Mouse (Mus musculus) MEL (cell line): ENCODE data around the gene Ddx24. TPM values are rescaled to one million over a fixed set of nuclear protein-coding genes. Genes with fewer than 3 reads are reported as not detected.
"Not testable (repeated sequence)": the region's sequence is repeated elsewhere in the genome, so short reads cannot be mapped to it uniquely, and the experiment has no call there.

Experiments
- DNase-seq: peaks from one replicate; pipeline ENCODE4 v3.0.0; 2011; ENCODE audit warnings: low read depth, low spot score
- H3K27ac ChIP-seq: 2 replicates; pipeline ENCODE4 v1.5.1; 2012; ENCODE audit warnings: low read depth, mild to moderate bottlenecking, control low read depth, low read length, moderate library complexity; ENCODE audit not compliant: control insufficient read depth
- H3K27me3 ChIP-seq, 2 experiments: fragments of 150-350 bp in 1 of 2; sonication (generic) in 1 of 2; 2 replicates each; pipeline ENCODE4 v1.6.1; 2012; ENCODE audit warnings: low read length in 2 of 2, mild to moderate bottlenecking in 2 of 2, improper control_type of control experiment in 1 of 2, moderate library complexity in 1 of 2; ENCODE audit not compliant: insufficient read depth in 2 of 2, control insufficient read depth in 1 of 2
- H3K36me3 ChIP-seq, 2 experiments: 2 replicates each; pipeline ENCODE4 v1.6.1; 2012 to 2014; ENCODE audit warnings: low read length in 2 of 2, improper control_type of control experiment in 1 of 2, inconsistent platforms in 1 of 2, mild to moderate bottlenecking in 1 of 2; ENCODE audit not compliant: insufficient read depth in 2 of 2, control insufficient read depth in 1 of 2
- H3K4me1 ChIP-seq, 2 experiments: fragments of 150-350 bp in 1 of 2; sonication (generic) in 1 of 2; 2 replicates each; pipeline ENCODE4 v1.6.1; 2012; ENCODE audit warnings: low read length in 2 of 2, improper control_type of control experiment in 1 of 2, mild to moderate bottlenecking in 1 of 2; ENCODE audit not compliant: insufficient read depth in 2 of 2, control insufficient read depth in 1 of 2
- H3K4me3 ChIP-seq, 2 experiments: fragments of 150-350 bp in 1 of 2; sonication (generic) in 1 of 2; 2 replicates each; pipeline ENCODE4 v1.5.1; 2012; ENCODE audit warnings: low read depth in 2 of 2, low read length in 2 of 2, mild to moderate bottlenecking in 2 of 2, moderate library complexity in 2 of 2, control low read depth in 1 of 2, improper control_type of control experiment in 1 of 2; ENCODE audit not compliant: control insufficient read depth in 1 of 2, insufficient read depth in 1 of 2
- H3K79me2 ChIP-seq: 2 replicates; pipeline ENCODE4 v1.6.1; 2012; ENCODE audit warnings: mild to moderate bottlenecking, low read length, moderate library complexity; ENCODE audit not compliant: control insufficient read depth, poor library complexity, insufficient read depth
- H3K9ac ChIP-seq: 2 replicates; pipeline ENCODE4 v1.6.1; 2012; ENCODE audit warnings: low read depth, mild to moderate bottlenecking, control low read depth, low read length, moderate library complexity; ENCODE audit not compliant: control insufficient read depth, poor library complexity, severe bottlenecking
- H3K9me3 ChIP-seq: fragments of 150-350 bp; sonication (generic); replicated peaks from 2 replicates; pipeline ENCODE4 v1.6.1; 2012; ENCODE audit warnings: mild to moderate bottlenecking, low read length, improper control_type of control experiment, moderate library complexity; ENCODE audit not compliant: insufficient read depth
- CHD1 ChIP-seq: IDR thresholded peaks from 2 replicates; pipeline ENCODE4 v1.6.1; 2012; ENCODE audit warnings: low read depth, mild to moderate bottlenecking, inconsistent platforms, low read length, improper control_type of control experiment
- EP300 ChIP-seq, 2 experiments: IDR thresholded peaks; 2 replicates each; pipeline ENCODE4 v1.6.1; 2011; ENCODE audit warnings: improper control_type of control experiment in 2 of 2, low read length in 2 of 2, low read depth in 1 of 2, mild to moderate bottlenecking in 1 of 2
- ETS1 ChIP-seq: IDR thresholded peaks from 2 replicates; pipeline ENCODE4 v1.6.1; 2012; ENCODE audit warnings: low read depth, mild to moderate bottlenecking, inconsistent platforms, low read length, improper control_type of control experiment, moderate library complexity
- GATA1 ChIP-seq: IDR thresholded peaks from 2 replicates; pipeline ENCODE4 v1.6.1; 2011; ENCODE audit warnings: low read depth, low read length, improper control_type of control experiment
- HCFC1 ChIP-seq: IDR thresholded peaks from 2 replicates; pipeline ENCODE4 v1.6.1; 2012; ENCODE audit warnings: low read depth, mild to moderate bottlenecking, inconsistent platforms, low read length, improper control_type of control experiment, moderate library complexity
- JUND ChIP-seq: IDR thresholded peaks from 2 replicates; pipeline ENCODE4 v1.6.1; 2011; ENCODE audit warnings: low read depth, mild to moderate bottlenecking, improper control_type of control experiment, low read length
- MAFK ChIP-seq: IDR thresholded peaks from 2 replicates; pipeline ENCODE4 v1.6.1; 2011; ENCODE audit warnings: low read depth, mild to moderate bottlenecking, low read length, improper control_type of control experiment, borderline replicate concordance
- MAZ ChIP-seq: IDR thresholded peaks from 2 replicates; pipeline ENCODE4 v1.6.1; 2012; ENCODE audit warnings: low read depth, mild to moderate bottlenecking, inconsistent platforms, low read length, improper control_type of control experiment
- MEF2A ChIP-seq: IDR thresholded peaks from 2 replicates; pipeline ENCODE4 v1.6.1; 2014; ENCODE audit warnings: low read depth, mild to moderate bottlenecking, inconsistent platforms, low read length, improper control_type of control experiment; ENCODE audit not compliant: poor library complexity, insufficient replicate concordance, severe bottlenecking; ENCODE audit errors: extremely low read depth
- MYB ChIP-seq: IDR thresholded peaks from 2 replicates; pipeline ENCODE4 v1.6.1; 2011; ENCODE audit warnings: mild to moderate bottlenecking, low read depth, low read length, improper control_type of control experiment
- MYC ChIP-seq: IDR thresholded peaks from 2 replicates; pipeline ENCODE4 v1.6.1; 2011; ENCODE audit warnings: low read depth, mild to moderate bottlenecking, low read length, improper control_type of control experiment, moderate library complexity
- NELFE ChIP-seq: IDR thresholded peaks from 2 replicates; pipeline ENCODE4 v1.6.1; 2011; ENCODE audit warnings: low read depth, low read length, improper control_type of control experiment
- POLR2A ChIP-seq, 2 experiments: IDR thresholded peaks; 2 replicates each; pipeline ENCODE4 v1.6.1; 2011 to 2012; ENCODE audit warnings: low read length in 2 of 2, mild to moderate bottlenecking in 2 of 2, control low read depth in 1 of 2, improper control_type of control experiment in 1 of 2, low read depth in 1 of 2, moderate library complexity in 1 of 2; ENCODE audit not compliant: control insufficient read depth in 1 of 2, insufficient read depth in 1 of 2, poor library complexity in 1 of 2
- POLR2AphosphoS5 ChIP-seq: IDR thresholded peaks from 2 replicates; pipeline ENCODE4 v1.6.1; 2012; ENCODE audit warnings: low read depth, borderline replicate concordance, mild to moderate bottlenecking, inconsistent platforms, low read length, moderate library complexity, mixed read lengths
- SIN3A ChIP-seq: IDR thresholded peaks from 2 replicates; pipeline ENCODE4 v1.6.1; 2012; ENCODE audit warnings: low read length, improper control_type of control experiment, inconsistent platforms
- SMC3 ChIP-seq: IDR thresholded peaks from 2 replicates; pipeline ENCODE4 v1.6.1; 2011; ENCODE audit warnings: low read depth, low read length, improper control_type of control experiment
- TAL1 ChIP-seq: IDR thresholded peaks from 2 replicates; pipeline ENCODE4 v1.6.1; 2012; ENCODE audit warnings: mild to moderate bottlenecking, inconsistent platforms, low read length, moderate library complexity, mixed read lengths
- TCF12 ChIP-seq: IDR thresholded peaks from 2 replicates; pipeline ENCODE4 v1.6.1; 2014; ENCODE audit warnings: low read depth, mild to moderate bottlenecking, inconsistent platforms, low read length, improper control_type of control experiment, moderate library complexity
- USF2 ChIP-seq, 2 experiments: IDR thresholded peaks; 2 replicates each; pipeline ENCODE4 v1.6.1; 2011 to 2012; ENCODE audit warnings: improper control_type of control experiment in 2 of 2, low read length in 2 of 2, borderline replicate concordance in 1 of 2, inconsistent platforms in 1 of 2, low read depth in 1 of 2, mild to moderate bottlenecking in 1 of 2; ENCODE audit not compliant: insufficient read depth in 1 of 2
- ZKSCAN1 ChIP-seq: IDR thresholded peaks from 2 replicates; pipeline ENCODE4 v1.6.1; 2012; ENCODE audit warnings: low read depth, mild to moderate bottlenecking, inconsistent platforms, low read length, improper control_type of control experiment, moderate library complexity
- ZMIZ1 ChIP-seq: IDR thresholded peaks from 2 replicates; pipeline ENCODE4 v1.6.1; 2012; ENCODE audit warnings: low read depth, mild to moderate bottlenecking, inconsistent platforms, low read length, improper control_type of control experiment, moderate library complexity
- ZNF384 ChIP-seq: IDR thresholded peaks from 2 replicates; pipeline ENCODE4 v1.6.1; 2012; ENCODE audit warnings: low read depth, mild to moderate bottlenecking, inconsistent platforms, low read length, improper control_type of control experiment
- polyA plus RNA-seq, 2 experiments: library from polyadenylated mRNA; stranded (reverse) in 1 of 2; unstranded in 1 of 2; fragments of >175 nt in 1 of 2; fragments of >200 nt in 1 of 2; gene quantifications; 2 replicates each; pipeline versions ENCODE4 v1.2.1 to v1.2.4; 2012; ENCODE audit warnings: low replicate concordance in 2 of 2, low read depth in 1 of 2; ENCODE audit not compliant: insufficient read length in 2 of 2, insufficient read depth in 1 of 2, missing spikeins in 1 of 2
- total RNA-seq: library from RNA; depleted of rRNA; stranded (reverse); fragments of 300-350 nt; gene quantifications from 2 replicates; pipeline ENCODE4 v1.2.3, GENCODE M21; 2012

The Ddx24 gene
- total and polyA plus RNA-seq, 3 experiments, result 113 to 876 (median 124) TPM

DNA sequence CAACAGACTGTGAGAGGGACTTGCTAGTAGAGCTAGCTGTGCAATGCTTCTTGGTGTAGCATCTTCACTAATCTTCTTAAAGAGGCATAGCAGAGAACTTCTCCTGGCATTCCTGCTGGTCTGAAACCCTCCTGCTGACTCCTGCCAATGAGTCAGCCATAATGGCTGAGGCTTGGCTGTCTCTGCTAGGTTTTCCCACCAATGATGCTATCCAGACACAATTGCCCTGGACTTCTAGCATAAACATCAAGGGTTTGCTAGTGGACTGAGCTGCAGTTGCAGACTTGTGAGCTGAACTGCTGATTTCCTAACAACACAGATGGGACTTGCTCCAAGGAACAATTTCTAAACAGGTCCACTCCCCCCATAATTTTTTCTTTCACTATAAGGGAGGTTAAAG lies 27.7 kb upstream of the Ddx24 start:
- H3K9me3 ChIP-seq, result no peaks in the 10 kb centered on the region
- no peak for DNase-seq
- no peak for TF ChIP-seq USF2 (IDR thresholded peaks at IDR 0.05; ENCODE audit: borderline replicate concordance in 1 of 2, insufficient read depth in 1 of 2, low read depth in 1 of 2, low read length in 2 of 2)
- no peak for TF ChIP-seq SMC3
- no peak for TF ChIP-seq CHD1
- no peak for TF ChIP-seq TCF12
- no peak for TF ChIP-seq ETS1
- no peak for TF ChIP-seq ZNF384
- TF ChIP-seq MEF2A, result no peak
- no peak for TF ChIP-seq ZKSCAN1
- TF ChIP-seq, all 39 proteins: peak for 0
- no peak overlapping the region for H3K27ac ChIP-seq
- no peaks in the 10 kb centered on the region for H3K79me2 ChIP-seq
- no peak overlapping the region for H3K9ac ChIP-seq
- H3K4me3 ChIP-seq, result no peak overlapping the region
- peaks cover 0 to 4% of the 10 kb centered on the region in 2 experiments; a peak in 2 of 4 replicates for H3K27me3 ChIP-seq
- peaks cover 0 to 2% of the 10 kb centered on the region in 2 experiments; a peak in 1 of 4 replicates for H3K4me1 ChIP-seq
- H3K36me3 ChIP-seq, result 0 out of 4 replicates have a peak, but pooled peaks cover 0 to 2% of the 10 kb centered on the region in 2 experiments

DNA sequence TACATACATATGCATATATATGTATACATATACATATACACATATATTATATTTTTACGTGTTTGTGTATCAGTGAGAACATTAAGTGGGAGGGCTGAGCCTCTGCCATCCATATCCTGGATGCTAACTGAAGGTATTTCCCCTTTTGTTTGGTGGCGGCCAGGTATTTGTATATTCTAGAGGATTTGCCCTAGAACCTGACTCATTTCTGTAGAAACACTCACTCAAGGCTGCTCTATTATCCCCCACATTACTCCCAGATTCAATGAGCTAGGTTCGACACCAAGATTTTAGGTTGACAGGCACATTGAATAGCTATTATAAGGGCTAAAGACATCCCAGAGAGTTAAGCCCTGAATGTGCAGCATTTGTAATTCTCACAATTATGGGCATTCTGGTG lies 19.4 kb upstream of the Ddx24 start:
- no peaks in the 10 kb centered on the region for H3K36me3 ChIP-seq
- no peak overlapping the region for H3K4me3 ChIP-seq
- H3K27me3 ChIP-seq, result no peaks in the 10 kb centered on the region; a peak in 1 of 4 replicates
- TF ChIP-seq SIN3A (no peak), ETS1 (no peak), ZMIZ1 (no peak), JUND (no peak), MAZ (no peak), MEF2A (no peak), MYB (no peak), POLR2A (IDR thresholded peaks at IDR 0.05; ENCODE audit: control insufficient read depth in 1 of 2, insufficient read depth in 1 of 2, low read depth in 1 of 2, low read length in 2 of 2, poor library complexity in 1 of 2) (no peak), NELFE (no peak), POLR2AphosphoS5 (no peak), EP300 (IDR thresholded peaks at IDR 0.05; ENCODE audit: low read depth in 1 of 2, low read length in 2 of 2) (no peak), TAL1 (no peak), ZKSCAN1 (no peak), MYC (no peak), MAFK (no peak), HCFC1 (no peak), GATA1 (no peak)
- TF ChIP-seq, all 39 proteins: peak for 0
- Histone ChIP-seq H3K9me3 (no peaks in the 10 kb centered on the region), H3K9ac (no peak overlapping the region), H3K79me2 (no peaks in the 10 kb centered on the region), H3K4me1 (peaks cover 0 to 4% of the 10 kb centered on the region in 2 experiments; a peak in 2 of 4 replicates), H3K27ac (no peak overlapping the region)
- DNase-seq, result no peak

DNA sequence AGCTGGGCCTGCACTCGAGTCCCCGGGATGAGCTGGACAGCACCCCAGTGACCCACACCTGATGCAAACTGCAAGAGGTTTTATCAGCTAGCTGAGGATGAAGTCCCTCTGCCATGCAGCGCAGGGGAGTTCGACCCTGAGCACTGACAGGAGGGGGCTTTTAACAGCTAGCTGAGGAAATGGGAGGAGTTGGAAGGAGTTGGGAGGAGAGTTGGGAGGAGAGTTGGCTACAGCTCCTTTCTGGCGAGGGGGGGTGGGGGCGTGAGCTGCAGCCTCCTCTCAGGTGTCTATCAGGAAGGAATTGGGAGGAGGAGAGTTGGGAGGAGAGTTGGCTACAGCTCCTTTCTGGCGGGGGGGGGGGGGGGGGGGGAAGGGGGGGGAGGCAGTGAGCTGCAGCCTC lies 18.6 kb upstream of the Ddx24 start:
- H3K36me3 ChIP-seq, H3K9ac ChIP-seq, H3K9me3 ChIP-seq, H3K79me2 ChIP-seq, H3K4me3 ChIP-seq, H3K4me1 ChIP-seq, H3K27ac ChIP-seq, H3K27me3 ChIP-seq, DNase-seq: not testable (repeated sequence)
